Mouse (Mus musculus): ENCODE measurements at regions not wholly inside any gene's neighbourhood (a gene's known extent, or its start where the extent isn't known, plus 50 kb on each side); places are given as distances from the start of the nearest gene placed in this dataset.

DNA sequence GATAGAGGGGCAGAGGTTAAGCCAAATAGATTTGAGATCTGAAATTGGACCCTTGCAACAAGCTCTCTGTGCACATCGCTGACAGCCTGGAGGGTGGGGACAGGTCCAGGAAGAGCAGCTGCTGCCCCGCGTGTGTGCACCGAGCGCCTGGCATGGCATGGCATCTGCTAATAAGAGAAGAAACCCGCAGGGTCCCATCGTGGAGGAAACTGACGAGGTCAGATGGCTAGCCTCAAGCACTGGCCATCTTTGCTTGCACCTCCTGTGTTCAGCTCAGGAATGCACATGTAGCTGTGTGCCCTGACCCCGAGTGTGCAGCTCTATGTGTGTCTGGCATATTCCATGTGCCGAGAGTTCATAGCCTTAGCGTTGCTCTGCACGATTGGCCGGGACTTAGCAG, 161.7 kb upstream of the Mphosph6 start:
- TF ChIP-seq POLR2A (IDR thresholded peaks at IDR 0.05; ENCODE audit: insufficient read depth, low read depth, low read length) (no peak), EP300 (IDR thresholded peaks at IDR 0.05; ENCODE audit: insufficient read depth, low read depth, low read length) (no peak), CTCF (IDR thresholded peaks at IDR 0.05) (no peak)

All from heart, adult 2 months (tissue).